Mouse (Mus musculus) ovary, postnatal 36 days (tissue): Measurements from ENCODE around the gene Gipc2.
"Not testable (repeated sequence)": the region's sequence is repeated elsewhere in the genome, so short reads cannot be mapped to it uniquely, and the experiment has no call there.

Source experiments
- DNase-seq: peaks from one replicate; pipeline ENCODE4 v3.0.0; 2022; ENCODE audit warnings: low spot score, mixed read lengths

Gene Gipc2

DNA sequence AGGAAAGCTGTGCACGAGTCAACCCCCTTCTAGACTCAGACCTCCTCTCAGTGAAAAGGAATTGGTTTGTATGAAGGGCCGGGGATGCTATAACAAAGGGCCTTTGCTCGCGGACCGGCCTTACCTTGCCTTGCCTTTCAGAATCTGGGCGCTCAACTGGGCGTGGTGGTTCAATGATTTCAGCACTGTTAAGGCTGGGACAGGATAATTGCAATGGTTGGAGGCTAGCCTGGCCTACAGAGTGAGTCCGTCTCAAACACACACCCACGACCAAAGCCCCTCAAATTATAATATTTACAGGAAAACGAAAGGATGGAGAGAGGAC, at the start of gene Gipc2:
Gene Gipc2, minus strand, starts transcription at position 132 of the 325 bp plus-strand sequence.
- no peak for DNase-seq

DNA sequence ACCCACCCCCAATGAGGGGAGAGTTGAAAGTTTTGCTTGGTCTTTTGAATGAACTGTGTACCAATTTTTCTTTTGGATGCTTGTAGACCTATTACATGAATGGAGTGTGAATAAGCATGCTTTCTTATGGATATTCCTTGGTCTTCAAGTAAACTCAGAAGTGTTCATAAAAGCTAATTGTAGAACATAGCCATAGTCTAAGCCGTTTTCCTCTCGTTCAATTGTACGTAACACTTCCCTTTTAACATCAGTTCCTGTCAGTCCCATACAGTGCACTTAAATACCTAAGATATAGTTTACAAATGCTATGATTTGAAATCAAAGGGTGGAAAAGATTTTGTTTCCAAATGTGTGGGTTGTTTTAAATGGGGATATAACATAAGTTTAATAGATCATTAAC, 47.4 kb upstream of the Gipc2 start:
- DNase-seq: no peak

DNA sequence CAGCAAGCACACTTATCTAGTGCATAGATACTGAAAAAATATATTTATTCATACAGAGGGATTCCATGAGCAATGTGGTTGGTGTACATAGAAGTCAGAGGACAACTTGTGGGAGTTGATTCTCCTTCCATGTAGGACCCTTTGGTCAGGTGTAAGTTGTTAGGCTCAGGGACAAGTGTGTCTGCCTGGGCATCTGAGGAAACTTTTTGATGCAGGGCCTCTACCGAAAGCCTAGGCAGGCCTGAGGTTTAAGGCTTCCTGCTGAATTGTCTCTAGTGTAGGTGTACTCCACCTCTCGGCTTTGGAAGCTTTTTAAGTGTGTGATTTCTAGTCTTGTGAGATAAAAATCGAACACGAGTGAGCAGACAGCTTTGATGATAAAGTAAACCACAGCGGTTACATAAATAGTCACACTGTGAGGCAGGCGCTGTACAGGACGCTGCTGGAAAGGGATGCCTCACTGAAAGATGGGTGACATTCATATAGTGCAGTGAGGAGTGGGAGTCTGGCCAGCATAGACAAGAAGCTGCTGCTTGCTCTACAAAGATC, 45.8 kb upstream of the Gipc2 start:
- no peak for DNase-seq

DNA sequence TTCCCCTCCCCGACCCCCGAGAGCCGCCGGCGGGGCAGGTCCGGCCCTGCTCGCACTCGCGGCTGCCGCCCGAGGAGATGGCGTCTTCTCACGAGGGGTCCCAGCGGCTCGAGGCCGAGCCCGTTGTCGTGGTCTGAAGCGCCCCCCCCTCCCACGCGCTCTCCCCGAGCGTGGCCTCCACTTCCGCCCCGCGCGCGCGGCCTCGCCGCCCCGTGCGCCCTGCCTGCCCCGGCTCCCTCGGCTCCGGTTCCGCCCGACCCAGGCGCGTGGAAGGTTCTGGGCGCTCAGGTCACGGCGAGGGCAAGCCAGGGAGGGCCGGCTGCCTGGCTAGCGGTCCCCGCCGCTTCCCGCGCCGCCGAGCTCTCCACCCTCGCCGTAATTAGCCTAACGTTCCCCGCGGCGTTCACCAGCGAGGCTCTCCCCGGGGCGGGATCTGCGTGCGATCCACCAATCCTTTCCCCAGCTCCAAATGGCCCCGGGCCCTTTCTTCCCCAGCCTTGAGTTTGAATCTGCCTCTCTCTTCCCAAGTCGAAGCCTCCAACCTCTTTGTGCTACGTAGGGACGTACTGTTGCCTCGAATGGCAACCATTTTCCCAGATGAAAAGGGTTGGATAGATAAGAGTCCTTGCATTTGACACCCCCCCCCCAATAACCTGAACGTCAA, 44.8 kb upstream of the Gipc2 start:
- DNase-seq: peak; percentile 73

DNA sequence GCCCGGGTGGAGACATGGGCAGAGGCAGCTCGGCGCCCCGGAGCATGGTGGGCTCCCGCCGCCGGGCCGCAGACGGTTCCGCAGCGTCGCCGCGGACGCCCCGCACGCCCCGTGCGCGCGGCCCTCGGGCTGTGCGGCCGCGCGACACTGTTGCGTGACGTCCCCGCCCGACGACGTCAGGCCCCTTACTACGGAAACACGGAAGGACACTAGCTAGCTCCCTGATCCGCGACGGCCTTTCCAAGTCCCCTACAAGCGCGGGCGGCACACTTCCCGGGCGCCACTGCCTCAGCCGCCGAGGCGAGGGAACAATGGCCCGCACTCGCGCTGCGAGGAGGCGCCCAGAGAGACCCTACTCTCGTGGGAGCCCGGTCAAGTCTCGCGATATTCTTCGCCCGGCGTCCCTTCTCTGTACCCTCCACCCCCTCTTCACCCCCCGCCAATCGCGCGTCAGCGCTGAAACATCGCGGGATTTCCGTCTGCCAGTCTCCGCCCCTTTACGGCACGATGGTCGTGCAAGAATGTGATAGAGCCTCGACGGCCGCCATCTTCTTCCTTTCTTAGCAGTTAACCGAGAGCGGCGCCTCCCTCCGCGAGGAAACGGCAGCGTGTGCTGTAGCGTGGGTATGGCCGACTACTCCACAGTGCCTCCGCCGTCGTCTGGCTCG, 44.1 kb upstream of the Gipc2 start, which contains the start of the genes Dnajb4 and Fubp1:
Gene Dnajb4, minus strand, starts transcription at position 336 of the 668 bp plus-strand sequence.
Gene Fubp1, plus strand, starts transcription at position 456 of the 668 bp plus-strand sequence.
- peak; percentile 100 for DNase-seq

DNA sequence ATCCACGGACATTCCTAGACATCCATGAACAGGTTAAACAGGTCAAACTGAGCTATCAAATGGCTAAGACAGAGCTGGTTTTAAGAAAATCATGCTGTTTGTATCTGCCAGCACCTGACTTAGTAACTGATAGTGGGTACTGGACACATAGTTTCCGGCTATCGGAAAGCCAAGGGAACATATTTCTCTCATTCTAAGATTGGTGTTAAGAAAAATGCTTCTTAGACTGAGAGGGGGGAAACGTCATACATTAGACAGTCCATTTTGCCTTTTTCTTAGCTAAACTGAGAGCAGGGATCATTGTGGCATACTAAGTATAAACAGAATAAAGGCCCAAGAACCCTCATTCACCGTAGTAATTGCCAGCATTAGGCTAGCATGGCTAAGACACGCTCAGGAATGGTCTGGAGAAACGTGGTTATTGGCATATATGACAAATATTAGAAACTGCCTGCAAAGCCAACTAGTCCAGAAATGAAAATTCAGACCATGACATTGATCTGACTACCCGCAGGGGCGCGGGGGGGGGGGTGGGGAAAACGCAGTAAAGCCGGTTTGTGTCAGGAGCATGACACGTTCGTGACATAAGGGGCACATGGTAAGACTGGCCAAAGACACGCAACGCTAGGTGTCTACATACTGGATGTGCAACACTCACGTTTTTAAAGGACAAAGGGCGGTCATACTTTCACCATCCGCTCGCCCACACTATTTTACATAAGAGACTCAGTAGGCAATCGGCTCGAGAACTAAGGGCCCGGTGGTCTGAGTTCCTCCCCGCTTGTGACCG, 43.3 kb upstream of the Gipc2 start:
- no peak for DNase-seq

DNA sequence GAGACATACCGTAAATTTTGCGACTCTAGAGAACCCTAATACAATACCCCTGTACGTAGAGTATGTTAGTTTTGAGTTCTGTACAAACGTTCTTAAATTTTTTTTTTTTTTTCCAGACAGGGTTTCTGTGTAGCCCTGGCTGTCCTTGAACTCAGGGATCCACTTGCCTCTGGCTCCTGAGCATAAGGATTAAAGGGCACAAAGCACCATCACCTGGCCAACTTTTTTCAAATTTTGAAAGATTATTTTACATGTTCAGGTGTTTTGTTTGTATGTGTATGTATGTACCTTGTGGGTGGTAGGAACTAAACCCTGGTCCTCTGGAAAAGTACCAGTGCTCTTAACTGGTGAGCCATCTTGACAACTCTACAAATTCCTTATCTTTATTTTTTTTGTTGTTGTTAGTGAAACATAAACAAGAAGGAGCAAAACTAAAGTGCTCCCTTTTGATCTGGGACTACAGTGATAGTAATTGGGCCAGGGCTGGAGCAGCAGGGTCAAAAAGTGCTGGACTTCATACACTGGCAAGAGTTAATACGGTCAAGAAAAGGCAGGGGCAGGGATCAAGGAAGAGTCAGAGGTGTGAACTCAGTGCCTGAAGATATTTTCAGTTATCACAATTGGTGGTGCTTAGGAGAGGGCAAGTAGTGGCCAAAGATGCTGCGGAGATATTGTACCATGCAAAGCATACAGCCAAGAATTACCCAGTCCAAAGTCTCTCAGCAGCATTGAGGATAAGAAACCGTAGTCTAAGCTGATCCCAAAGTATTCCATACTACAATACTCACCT, 42.3 kb upstream of the Gipc2 start:
- no peak for DNase-seq

DNA sequence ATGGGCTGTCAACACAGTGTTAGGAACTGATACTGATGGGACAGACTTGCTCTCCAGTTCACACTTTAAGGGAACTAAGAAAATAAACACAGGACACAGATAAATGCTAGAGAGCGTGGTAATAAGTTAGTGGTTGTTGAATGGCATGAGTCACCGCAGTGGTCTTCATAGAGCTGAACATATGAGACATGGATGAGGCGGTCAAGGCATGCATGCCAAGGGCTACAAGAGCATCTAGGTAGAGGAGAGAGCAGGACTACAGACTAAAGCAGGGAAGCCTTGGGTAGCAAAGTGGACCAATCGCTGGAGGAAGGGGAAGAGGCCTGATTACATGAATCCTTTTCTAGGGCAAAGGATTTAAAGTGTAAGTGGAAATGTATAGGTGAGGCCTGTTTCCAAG, 41.1 kb upstream of the Gipc2 start:
- no peak for DNase-seq

DNA sequence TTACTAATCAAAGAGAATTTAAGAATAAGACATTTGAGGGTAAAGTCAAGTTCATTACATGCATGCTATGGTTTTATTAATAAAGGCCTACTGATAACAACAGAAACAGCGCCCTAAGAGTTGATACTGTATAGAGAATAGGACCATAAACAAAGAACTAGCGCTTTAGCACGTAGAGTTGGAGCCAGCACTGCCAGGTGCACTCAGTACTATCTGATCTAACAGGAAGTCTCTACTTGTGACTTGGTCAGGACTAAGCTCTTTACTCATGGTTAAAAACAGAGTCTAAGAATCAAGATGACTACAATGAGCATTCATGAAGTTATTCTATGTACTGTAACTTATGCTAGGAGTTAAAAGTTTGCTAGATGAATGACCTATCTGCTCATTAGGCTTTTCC, 38.5 kb upstream of the Gipc2 start:
- DNase-seq: no peak

DNA sequence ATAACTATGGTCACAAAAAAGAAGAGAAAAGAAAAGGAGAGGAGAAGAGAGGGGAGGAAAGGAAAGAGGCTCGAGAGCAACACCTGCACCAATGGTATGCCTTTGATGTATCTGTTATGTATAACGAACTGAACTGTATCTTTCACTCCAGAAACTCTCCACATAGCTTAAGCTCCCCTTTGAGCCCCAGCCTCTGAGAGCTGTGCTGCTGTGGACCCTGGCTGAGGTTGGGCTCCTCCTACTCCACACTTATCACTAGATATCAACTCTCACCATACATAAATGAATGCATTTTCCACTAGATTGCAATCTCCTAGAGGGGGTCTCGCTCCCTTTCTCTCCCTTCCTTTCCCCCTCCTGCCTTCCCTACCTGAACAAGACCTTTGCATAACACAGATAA, 38.0 kb upstream of the Gipc2 start:
- no peak for DNase-seq

DNA sequence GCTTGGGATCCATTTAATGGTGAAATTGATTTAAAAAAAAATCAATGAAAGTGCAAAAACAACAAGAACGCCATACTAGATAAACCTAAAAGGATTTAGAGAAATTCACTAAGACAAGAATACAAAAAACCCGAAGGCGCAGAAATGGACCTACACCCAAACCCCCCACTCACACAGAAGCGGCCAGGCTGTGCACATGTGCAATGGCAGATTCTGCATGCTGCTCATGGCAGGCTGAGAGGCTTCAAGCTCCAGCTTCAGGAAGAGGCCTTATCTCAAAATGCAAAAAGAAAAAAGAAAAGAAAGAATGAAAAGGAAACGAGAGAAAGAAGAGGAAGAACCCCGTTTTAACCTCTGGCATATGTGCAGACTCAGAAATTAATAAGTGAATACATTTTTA, 37.4 kb upstream of the Gipc2 start:
- no peak for DNase-seq

DNA sequence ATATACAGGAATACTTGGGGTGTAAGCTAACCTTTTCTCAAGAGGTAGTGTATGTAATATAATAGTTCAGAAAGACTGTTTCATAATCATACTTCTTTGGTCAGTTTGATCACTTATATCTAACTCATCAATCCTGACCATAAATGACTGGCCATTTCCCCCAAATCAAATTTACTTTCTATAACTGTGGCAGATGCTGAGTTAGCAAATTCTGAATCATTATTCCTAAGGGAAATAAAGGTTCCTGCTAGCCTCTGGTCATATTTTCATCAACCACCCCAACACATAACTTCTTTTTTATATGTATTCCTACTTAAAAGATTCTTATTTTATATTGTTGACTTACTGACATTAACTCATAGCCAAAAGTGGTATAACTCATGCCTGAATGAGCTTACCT, 36.9 kb upstream of the Gipc2 start:
- DNase-seq: no peak

DNA sequence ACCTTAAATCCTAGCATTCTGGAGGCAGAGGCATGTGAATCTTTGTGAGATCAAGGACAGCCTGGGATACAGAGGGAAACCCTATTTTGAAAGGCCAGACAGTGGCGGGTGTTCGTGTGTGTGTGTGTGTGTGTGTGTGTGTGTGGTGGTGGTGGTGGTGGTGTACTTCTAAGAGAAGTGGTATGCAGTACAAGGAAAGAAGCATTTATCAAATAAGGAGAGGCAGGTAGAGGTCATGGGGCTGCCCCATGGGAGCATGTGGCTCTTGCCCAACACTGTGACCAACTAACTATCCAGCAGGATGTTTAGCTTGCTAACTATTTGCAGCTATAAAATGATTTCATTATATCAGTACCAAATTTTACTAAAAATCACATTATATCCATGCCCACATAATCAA, 35.6 kb upstream of the Gipc2 start:
- DNase-seq: no peak

DNA sequence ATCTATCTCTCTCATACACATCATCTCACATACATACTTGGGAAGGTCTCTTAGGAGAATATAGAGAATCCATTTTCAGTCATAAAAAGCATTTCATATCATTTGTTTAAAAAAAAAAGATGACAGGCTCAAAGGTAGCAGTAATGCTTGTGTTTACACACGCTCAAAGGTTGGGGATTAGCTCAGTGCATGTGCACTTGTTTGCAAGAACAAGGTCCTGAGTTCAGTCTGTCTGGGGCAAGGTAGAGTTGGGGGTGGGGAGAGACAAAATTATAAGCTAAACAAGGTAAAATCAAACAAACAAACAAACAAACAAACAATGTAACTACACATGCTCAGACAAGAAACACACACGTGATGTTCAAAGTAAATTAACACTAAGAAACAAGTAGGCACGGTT, 35.2 kb upstream of the Gipc2 start:
- no peak for DNase-seq

DNA sequence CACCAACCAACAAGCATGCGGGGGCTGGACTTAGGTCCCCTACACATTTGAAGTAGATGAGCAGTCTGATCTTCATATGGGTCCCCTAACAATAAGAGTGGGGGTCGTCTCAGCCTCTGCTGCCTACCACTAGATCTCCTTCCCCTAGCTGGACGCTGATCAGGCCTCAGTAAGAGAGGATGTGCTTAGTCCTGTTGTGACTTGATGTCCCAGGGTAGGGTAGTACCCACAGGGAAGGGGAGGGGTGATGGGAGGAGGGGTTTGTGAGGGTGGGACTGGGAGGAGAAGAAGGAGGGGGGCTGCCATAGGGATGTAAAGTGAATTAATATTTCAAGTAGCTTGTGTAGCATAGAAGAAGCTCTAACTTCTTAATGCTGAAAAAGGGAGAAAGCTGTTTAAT, 33.1 kb upstream of the Gipc2 start:
- no peak for DNase-seq

DNA sequence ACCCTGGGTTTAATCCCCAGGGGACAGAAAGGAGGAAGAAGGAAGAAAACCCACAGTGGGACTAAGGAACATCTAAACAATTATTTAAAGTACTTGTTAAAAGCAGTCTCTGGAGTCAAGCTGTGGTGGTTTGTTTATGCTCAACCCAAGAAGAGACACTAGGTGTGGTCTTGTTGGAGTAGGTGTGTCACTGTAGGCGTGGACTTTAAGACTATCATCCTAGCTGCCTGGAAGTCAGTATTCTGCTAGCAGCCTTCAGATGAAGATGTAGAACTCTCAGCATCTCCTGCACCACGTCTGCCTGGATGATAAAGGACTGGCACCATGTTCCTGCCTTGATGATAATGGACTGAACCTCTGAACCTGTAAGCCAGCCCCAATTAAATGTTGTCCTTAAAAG, 31.2 kb upstream of the Gipc2 start:
- DNase-seq: not testable (repeated sequence)

DNA sequence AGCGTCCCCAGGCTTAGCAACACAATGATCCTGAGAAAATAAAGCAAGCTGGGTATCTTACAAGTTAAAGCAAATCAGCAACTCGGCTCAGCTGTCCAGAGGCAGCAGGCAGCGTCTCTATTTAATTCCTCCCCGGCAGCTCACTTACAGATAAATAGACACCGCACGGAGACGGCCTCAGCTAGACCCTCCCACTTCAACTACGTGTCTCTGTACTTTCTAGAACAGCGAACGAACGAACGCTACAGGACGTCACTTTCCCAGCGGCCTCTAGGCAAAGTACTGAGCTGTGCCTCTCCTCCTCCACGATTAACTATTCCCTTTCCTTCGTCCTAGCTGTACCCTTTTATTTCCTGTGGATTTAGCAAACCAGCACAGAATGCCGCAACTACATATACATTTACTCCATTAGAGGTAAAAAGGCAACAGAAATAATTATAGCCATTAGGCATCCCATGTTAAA, 27.6 kb upstream of the Gipc2 start:
- peak; percentile 77 for DNase-seq

DNA sequence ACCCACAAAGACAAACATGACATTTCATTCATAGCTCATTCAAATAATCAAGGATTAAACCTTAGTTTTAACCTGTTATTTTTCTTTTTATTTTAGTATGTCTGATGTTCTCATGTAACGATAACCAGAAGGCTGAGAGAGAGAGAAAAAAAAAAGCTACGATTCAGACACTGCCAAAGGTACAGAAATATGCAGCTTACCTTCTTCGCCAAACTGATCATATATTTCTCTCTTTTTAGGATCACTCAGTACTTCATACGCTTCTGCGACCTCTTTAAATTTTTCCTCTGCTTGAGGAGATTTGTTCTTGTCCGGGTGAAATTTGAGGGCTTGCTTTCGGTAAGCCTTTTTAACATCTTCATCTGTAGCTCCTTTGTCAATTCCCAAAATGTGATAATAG, 27.1 kb upstream of the Gipc2 start:
- no peak for DNase-seq

DNA sequence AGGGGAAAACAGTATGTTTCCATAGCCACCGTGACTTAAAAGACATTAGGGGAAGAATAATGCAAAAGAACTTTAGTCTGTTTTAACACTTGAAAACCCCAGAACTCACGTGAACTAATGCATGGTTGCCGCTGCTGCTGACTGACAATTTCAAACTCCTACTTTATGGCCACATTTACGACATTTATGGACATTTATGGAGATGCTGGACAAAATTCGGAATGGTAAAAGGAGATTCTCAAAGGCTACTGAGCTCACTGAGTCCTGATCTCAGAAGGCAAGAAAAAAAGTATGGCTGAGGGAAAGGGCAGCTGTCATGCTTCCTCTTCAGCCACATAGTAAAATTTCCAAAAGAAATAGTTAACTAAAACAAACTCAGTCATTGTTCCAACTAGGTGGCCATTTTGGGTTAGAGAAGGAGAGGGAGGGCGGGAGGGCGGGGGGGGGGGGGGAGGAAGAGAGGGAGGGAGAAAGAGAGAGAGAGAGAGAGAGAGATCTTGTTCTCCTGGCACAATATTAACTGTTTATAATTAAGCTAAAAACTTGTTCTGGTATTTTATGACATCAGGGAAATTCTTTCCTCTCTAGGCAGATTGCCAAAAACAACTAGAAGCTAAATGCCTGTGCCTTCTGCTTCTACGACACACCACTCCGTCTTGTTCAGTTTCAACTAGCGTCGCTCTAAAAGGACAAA, 26.4 kb upstream of the Gipc2 start:
- no peak for DNase-seq

DNA sequence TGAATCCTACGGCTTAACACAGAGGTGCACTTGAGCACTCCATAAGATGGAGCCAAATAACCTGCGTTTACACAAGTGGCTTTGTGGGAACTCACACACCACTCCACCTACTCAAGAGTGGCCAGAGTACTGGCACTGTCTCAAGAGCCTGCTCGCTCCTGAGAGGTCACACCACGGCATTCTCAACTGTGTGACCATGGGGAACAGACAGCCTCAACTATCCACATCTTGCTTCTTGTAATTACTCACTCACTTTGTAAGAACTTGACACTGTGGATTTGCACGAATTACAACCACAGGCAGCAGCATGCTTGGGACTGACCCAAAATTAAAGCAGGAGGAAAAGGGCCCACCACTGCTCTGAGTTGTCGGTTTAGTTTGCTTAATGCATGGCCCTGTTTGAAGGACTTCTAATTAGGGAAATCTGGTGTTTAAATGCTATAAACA, 25.8 kb upstream of the Gipc2 start:
- DNase-seq: peak; percentile 17
